Mouse (Mus musculus) limb, embryonic 13.5 days (tissue): ENCODE measurements around the gene Pum3. TPM values are rescaled to one million over a fixed set of nuclear protein-coding genes. Genes with fewer than 3 reads are reported as not detected.
"Not testable (repeated sequence)": the region's sequence is repeated elsewhere in the genome, so short reads cannot be mapped to it uniquely, and the experiment has no call there.

Source experiments
- ATAC-seq: fragments of 200-750 bp; cut with Nextera tagmentation; 2 replicates; pipeline ENCODE4 v1.8.0; 2017; ENCODE audit warnings: low read depth, moderate number of reproducible peaks, moderate TSS enrichment; ENCODE audit not compliant: low FRiP score
- H3K27ac ChIP-seq: fragments of 300-500 bp; sonication (generic); 2 replicates; pipeline ENCODE4 v1.5.1; 2015; ENCODE audit warnings: inconsistent platforms, mild to moderate bottlenecking, moderate library complexity
- H3K27me3 ChIP-seq: fragments of 300-500 bp; sonication (generic); 2 replicates; pipeline ENCODE4 v1.6.1; 2015; ENCODE audit warnings: mild to moderate bottlenecking, inconsistent platforms
- H3K36me3 ChIP-seq: fragments of 300-500 bp; sonication (generic); 2 replicates; pipeline ENCODE4 v1.6.1; 2015; ENCODE audit warnings: inconsistent platforms, mild to moderate bottlenecking, moderate library complexity
- H3K4me1 ChIP-seq: fragments of 300-500 bp; sonication (generic); 2 replicates; pipeline ENCODE4 v1.6.1; 2015; ENCODE audit warnings: inconsistent platforms
- H3K4me2 ChIP-seq: fragments of 300-500 bp; sonication (generic); replicated peaks from 2 replicates; pipeline ENCODE4 v1.6.1; 2015; ENCODE audit warnings: inconsistent platforms, mild to moderate bottlenecking, moderate library complexity
- H3K4me3 ChIP-seq: fragments of 300-500 bp; sonication (generic); 2 replicates; pipeline ENCODE4 v1.5.1; 2015; ENCODE audit warnings: moderate library complexity, mild to moderate bottlenecking, inconsistent platforms
- H3K9ac ChIP-seq: fragments of 300-500 bp; sonication (generic); 2 replicates; pipeline ENCODE4 v1.6.1; 2015; ENCODE audit warnings: mild to moderate bottlenecking, inconsistent platforms
- H3K9me3 ChIP-seq: fragments of 300-500 bp; sonication (generic); 2 replicates; pipeline ENCODE4 v1.6.1; 2016; ENCODE audit warnings: inconsistent platforms
- WGBS: fragments of 180-500 bp; shearing (Covaris S2); methylation state at CpG from one replicate; pipeline ENCODE4 v1.1.7; 2015; 5-methylcytosine and 5-hydroxymethylcytosine counted together
- polyA plus RNA-seq: library from polyadenylated mRNA; unstranded; fragments of >200 nt; fragmentation: Nextera tagmentation; extraction: Ambion mirVana; gene quantifications from 2 replicates; pipeline ENCODE4 v1.2.1, GENCODE M21; 2015

Pum3 gene
- polyA plus RNA-seq, 1 experiment from 2014 or later: 74.6 TPM

DNA sequence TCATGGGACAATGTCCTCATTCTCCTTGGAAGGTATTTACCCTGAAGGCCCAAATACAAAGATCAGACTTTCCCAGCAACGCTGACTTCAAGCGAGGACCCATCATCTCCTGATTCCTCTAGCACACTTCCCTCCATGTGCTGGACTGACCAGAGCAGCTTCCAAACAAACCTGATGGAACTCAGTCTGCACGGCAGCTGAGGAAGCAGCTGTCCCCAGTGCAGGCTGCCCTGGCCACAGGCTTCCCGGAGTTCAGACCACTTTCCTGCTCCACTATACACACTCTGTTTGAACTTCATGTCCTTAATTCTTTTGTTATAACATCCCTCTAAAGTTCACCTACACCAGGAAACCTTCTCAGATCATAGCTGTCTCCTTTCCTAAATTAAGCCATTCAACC, 40.1 kb downstream of the Pum3 start:
- H3K9me3 ChIP-seq, H3K27me3 ChIP-seq, H3K4me2 ChIP-seq, H3K27ac ChIP-seq, H3K4me3 ChIP-seq, H3K4me1 ChIP-seq, H3K9ac ChIP-seq, ATAC-seq: not testable (repeated sequence)
- 89% methylated on average over 4 of the region's 4 CpGs for WGBS
- peaks cover 83% of the 10 kb centered on the region for H3K36me3 ChIP-seq

DNA sequence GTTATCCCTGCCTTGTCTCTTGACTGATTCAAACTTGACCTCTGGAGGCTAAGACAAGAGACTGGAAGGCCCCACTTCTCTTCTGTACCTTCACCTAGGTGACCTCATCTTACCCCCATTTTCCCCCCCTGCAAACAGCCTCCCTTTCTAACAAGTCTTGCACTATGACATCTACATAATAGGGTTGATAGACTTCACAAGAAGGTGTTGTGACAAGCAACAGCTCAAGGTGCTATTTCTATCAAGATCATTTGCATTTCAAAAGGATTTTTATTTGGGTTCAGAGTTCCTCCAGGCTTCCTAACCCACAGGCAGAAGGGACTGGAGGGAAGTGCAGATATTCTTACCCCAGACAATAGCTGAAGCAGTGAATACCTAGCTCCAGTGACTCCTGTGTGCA, 44.3 kb downstream of the Pum3 start:
- peaks cover 60% of the 10 kb centered on the region for H3K36me3 ChIP-seq

GRCm38 (mm10) chr19:27383266-27383665, 46.4 kb downstream of the Pum3 start:
- WGBS: 91% methylated on average over 5 of the region's 5 CpGs
- Histone ChIP-seq H3K9ac (no peak overlapping the region), H3K4me2 (no peak overlapping the region), H3K27ac (no peak overlapping the region), H3K4me1 (peaks cover 31% of the 10 kb centered on the region), H3K27me3 (no peaks in the 10 kb centered on the region), H3K36me3 (peaks cover 42% of the 10 kb centered on the region), H3K4me3 (no peak overlapping the region), H3K9me3 (no peaks in the 10 kb centered on the region)
- ATAC-seq: no peak

More for the DNA sequence above, 44.3 kb downstream of the Pum3 start:
- no peaks in the 10 kb centered on the region for H3K9me3 ChIP-seq
- no peak overlapping the region for H3K27ac ChIP-seq
- no peak overlapping the region for H3K4me3 ChIP-seq
- no peak for ATAC-seq
- no peak overlapping the region for H3K4me2 ChIP-seq
- H3K4me1 ChIP-seq: peaks cover 12% of the 10 kb centered on the region
- no peak overlapping the region for H3K9ac ChIP-seq
- H3K27me3 ChIP-seq: no peaks in the 10 kb centered on the region

- no peak for ATAC-seq
- Histone ChIP-seq H3K4me1 (peaks cover 34% of the 10 kb centered on the region), H3K9ac (no peak overlapping the region), H3K36me3 (peaks cover 35% of the 10 kb centered on the region), H3K27ac (no peak overlapping the region), H3K4me3 (no peak overlapping the region), H3K27me3 (no peaks in the 10 kb centered on the region), H3K9me3 (peaks cover 2% of the 10 kb centered on the region; the same call in 1 of the 2 replicates), H3K4me2 (no peak overlapping the region)
- WGBS: 63% methylated on average over 1 of the region's 1 CpGs
Measured at GRCm38 (mm10) chr19:27382131-27382530, 47.5 kb downstream of the Pum3 start.

DNA sequence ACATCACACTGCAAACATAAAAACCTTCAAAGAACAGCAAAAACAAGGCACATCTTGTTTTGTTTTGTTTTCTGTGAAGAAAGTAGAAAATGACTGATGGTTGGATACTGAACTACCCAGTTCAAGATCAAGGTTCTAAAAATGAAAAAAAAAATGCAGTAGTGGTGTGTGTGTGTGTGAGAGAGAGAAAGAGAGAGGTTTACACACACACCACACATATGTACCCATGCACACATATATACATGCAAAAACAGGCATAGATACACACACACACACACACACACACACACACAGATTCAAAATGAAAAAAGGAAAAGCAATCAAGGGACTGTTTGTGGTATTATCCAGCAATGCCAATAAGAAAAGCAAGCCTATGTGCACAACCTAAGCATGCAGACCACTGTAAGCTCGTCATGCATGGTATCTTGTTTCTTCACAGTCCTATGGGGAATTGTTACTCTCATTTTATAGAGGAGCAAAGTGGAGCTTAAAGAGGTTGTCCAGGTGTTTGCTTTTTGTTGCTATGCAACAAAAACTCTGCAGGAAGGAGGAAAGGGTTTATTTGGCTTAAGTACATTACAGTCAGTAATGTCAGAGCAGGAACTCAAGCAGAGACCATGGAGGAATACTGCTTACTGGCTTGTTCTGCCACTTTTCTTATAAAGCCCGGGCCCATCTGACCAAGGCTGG, 49.8 kb downstream of the Pum3 start:
- Histone ChIP-seq H3K9me3 (peaks cover 3% of the 10 kb centered on the region; the same call in 1 of the 2 replicates), H3K4me2 (no peak overlapping the region), H3K9ac (no peak overlapping the region), H3K27ac (peak overlapping the region; percentile 63; the same call in 1 of the 2 replicates), H3K4me3 (no peak overlapping the region), H3K4me1 (peaks cover 34% of the 10 kb centered on the region), H3K27me3 (no peaks in the 10 kb centered on the region), H3K36me3 (peaks cover 15% of the 10 kb centered on the region)
- peak; percentile 92 for ATAC-seq
- WGBS: 29% methylated on average over 2 of the region's 2 CpGs

DNA sequence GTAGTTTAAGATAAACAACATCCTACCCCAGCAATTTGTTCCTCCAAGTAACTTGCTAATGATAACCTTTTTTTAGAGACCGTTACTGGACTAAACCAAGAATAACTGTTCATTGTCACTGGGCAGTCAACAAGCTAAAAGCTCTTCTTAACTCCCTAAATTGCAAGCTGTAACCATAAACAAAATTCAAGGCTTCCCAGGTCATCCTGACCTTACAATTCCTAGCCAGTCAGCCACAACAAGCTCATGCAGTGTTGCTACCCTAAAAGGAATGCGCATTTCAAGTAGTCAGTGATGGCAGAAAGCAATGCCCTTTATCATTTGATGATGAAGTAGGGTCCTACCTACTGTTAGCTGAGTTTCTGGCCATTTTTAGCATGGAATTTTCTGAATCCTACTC, 58.8 kb downstream of the Pum3 start:
- Histone ChIP-seq H3K9me3 (no peaks in the 10 kb centered on the region), H3K4me1 (no peaks in the 10 kb centered on the region), H3K4me2 (no peak overlapping the region), H3K4me3 (no peak overlapping the region), H3K27me3 (no peaks in the 10 kb centered on the region), H3K27ac (no peak overlapping the region), H3K36me3 (no peaks in the 10 kb centered on the region), H3K9ac (no peak overlapping the region)
- ATAC-seq: no peak
- 81% methylated on average over 2 of the region's 2 CpGs for WGBS

- Histone ChIP-seq H3K4me1 (no peaks in the 10 kb centered on the region), H3K27ac (no peak overlapping the region), H3K4me2 (no peak overlapping the region), H3K9me3 (no peaks in the 10 kb centered on the region), H3K27me3 (no peaks in the 10 kb centered on the region), H3K36me3 (no peaks in the 10 kb centered on the region), H3K4me3 (no peak overlapping the region), H3K9ac (no peak overlapping the region)
- WGBS: 86% methylated on average over 2 of the region's 2 CpGs
- no peak for ATAC-seq
Measured at GRCm38 (mm10) chr19:27370174-27370573, 59.5 kb downstream of the Pum3 start.

DNA sequence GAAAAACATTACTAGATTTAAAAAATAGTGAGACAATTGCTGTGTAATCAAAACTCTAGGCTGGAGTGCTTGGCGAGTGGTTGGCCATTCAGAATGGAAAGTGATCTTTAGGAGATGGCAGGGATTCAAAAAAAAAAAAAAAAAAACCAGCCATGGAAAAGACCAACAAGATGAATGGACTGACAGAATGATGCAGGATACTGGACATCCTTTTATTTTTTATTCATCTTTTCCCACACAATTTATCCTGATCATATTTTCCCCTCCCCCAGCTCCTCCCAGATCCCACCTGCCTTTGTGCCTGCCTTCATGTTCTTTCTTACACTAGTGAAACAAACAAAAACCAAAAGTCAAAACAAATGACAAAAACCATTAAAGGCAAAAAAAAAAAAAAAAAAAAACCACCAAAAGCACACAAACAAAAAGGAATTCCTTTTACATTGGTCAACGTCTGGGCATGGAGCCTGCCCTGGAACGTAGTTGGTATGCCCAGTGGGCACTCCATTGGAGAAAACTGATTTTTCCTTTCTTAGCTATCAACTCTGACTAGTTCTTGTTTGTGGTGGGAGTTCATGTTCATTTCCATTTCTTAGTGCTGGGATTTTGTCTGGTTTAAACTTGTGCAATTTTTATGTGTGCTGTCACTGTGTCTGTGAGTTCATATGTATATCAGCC, 60.0 kb downstream of the Pum3 start:
- no peak overlapping the region for H3K27ac ChIP-seq
- ATAC-seq: no peak
- H3K4me3 ChIP-seq: no peak overlapping the region
- H3K27me3 ChIP-seq: no peaks in the 10 kb centered on the region
- peaks cover 1% of the 10 kb centered on the region for H3K4me1 ChIP-seq
- H3K9ac ChIP-seq: no peak overlapping the region
- H3K9me3 ChIP-seq: no peaks in the 10 kb centered on the region
- 83% methylated on average over 3 of the region's 3 CpGs for WGBS
- H3K4me2 ChIP-seq: no peak overlapping the region
- H3K36me3 ChIP-seq: no peaks in the 10 kb centered on the region

DNA sequence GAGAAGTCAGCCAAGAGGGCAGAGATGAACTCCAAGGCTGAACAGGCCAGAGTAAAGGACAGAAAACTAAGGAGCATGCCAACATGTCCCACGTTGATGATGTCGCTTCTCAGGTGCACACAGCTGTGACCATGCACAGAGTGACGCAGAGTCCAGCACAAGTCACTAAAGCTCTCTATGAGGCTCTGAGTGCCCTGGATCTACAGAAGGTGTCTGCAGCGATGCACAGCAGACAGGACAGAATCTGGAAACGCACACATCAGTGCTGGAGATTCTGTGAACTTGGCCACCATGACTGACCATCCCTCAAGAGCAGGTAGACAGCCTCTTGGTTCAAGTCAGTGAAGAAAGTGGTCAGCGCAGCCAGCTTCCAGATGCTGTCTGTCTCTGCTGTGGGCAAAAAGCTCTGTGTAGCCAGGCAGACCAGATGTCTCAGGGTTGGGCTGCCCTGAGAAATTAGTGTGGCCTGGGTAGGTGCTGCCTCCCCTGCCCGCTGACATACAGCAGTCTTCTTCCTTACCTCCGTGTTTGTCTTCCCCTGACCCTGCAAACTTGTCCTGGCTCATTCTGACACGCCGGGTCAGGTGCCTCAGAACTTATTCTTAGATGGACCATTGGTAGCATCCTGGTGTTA, 63.4 kb downstream of the Pum3 start:
- Histone ChIP-seq H3K9ac (no peak overlapping the region), H3K27me3 (no peaks in the 10 kb centered on the region; the same call in 1 of the 2 replicates), H3K27ac (no peak overlapping the region), H3K4me3 (no peak overlapping the region), H3K4me1 (peaks cover 6% of the 10 kb centered on the region), H3K36me3 (no peaks in the 10 kb centered on the region), H3K9me3 (no peaks in the 10 kb centered on the region), H3K4me2 (no peak overlapping the region)
- ATAC-seq: no peak
- WGBS: 76% methylated on average over 10 of the region's 10 CpGs

- Histone ChIP-seq H3K4me1 (peaks cover 6% of the 10 kb centered on the region), H3K9me3 (no peaks in the 10 kb centered on the region), H3K9ac (peak overlapping the region; percentile 31; the same call in 1 of the 2 replicates), H3K4me2 (peak overlapping the region; percentile 52), H3K27ac (no peak overlapping the region), H3K36me3 (no peaks in the 10 kb centered on the region), H3K4me3 (peak overlapping the region; percentile 19), H3K27me3 (no peaks in the 10 kb centered on the region; the same call in 1 of the 2 replicates)
- 7% methylated on average over 8 of the region's 8 CpGs for WGBS
- no peak for ATAC-seq
Measured at GRCm38 (mm10) chr19:27364521-27364931, 65.1 kb downstream of the Pum3 start.

DNA sequence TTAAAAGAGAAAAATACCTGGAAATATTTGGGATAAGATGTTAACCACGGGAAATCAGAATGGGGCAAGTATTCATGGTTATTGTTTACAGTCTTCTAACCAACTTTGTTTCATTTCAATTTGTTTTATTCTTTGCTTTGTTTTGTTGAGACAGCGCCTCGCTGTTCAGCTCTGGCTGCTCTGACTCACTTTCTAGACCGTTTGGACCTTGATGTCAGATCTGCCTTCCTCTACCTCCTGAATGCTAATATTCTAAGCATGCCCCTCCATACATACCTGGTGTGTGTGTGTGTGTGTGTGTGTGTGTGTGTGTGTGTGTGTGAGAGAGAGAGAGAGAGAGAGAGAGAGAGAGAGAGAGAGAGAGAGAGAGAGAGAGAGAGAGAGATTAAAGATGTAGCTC, 65.7 kb downstream of the Pum3 start:
- ATAC-seq: no peak
- no peaks in the 10 kb centered on the region for H3K36me3 ChIP-seq
- no peaks in the 10 kb centered on the region; the same call in 1 of the 2 replicates for H3K27me3 ChIP-seq
- peaks cover 6% of the 10 kb centered on the region for H3K4me1 ChIP-seq
- no peak overlapping the region for H3K27ac ChIP-seq
- no peaks in the 10 kb centered on the region for H3K9me3 ChIP-seq
- WGBS: 65% methylated on average over 4 of the region's 4 CpGs
- no peak overlapping the region for H3K4me3 ChIP-seq
- peak overlapping the region; percentile 52 for H3K4me2 ChIP-seq
- H3K9ac ChIP-seq: no peak overlapping the region; the same call in 1 of the 2 replicates

DNA sequence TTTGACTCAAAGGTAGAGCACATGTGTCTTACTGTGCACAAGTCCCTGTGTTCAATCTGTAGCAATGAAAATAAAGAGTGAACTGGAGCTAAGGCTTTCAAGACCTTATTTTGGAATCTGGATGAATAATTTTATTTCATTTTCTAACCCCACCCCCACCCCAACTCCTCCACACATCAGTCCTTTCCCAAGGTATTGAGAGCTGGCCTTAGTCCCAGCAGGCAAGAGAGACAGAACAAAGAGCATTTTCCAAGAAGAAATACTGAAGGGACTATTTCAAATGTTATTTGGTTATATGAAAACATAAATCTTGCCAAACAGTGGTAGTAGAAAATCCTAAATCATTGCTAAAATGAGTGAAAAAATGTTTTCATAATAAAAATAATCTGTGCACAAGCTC, 69.2 kb downstream of the Pum3 start:
- no peaks in the 10 kb centered on the region for H3K36me3 ChIP-seq
- no peaks in the 10 kb centered on the region for H3K9me3 ChIP-seq
- H3K9ac ChIP-seq: no peak overlapping the region
- peaks cover 6% of the 10 kb centered on the region for H3K4me1 ChIP-seq
- ATAC-seq: no peak
- H3K4me3 ChIP-seq: no peak overlapping the region
- H3K27ac ChIP-seq: no peak overlapping the region
- H3K4me2 ChIP-seq: no peak overlapping the region
- no peaks in the 10 kb centered on the region; the same call in 1 of the 2 replicates for H3K27me3 ChIP-seq
